ENCODE assay signal across 8 mouse cellular contexts in genomic region chr17:28521920-28522319, GRCm38 (mm10). TPM values are rescaled to one million over a fixed set of nuclear protein-coding genes. Genes with fewer than 3 reads are reported as not detected.
DNase-seq lines count a peak whose midpoint lies in the region; ATAC-seq and TF ChIP-seq lines count a peak whose summit lies in the region.

No protein-coding gene starts in this region.

- no peaks in the 10 kb centered on the region for H3K9me3 ChIP-seq in embryonic facial prominence, embryonic 11.5 days (replicated peaks; ENCODE audit: control insufficient read depth, low read length)
- H3K9me3 ChIP-seq in hindbrain, embryonic 15.5 days = no peaks in the 10 kb centered on the region
- no peaks in the 10 kb centered on the region for H3K9me3 ChIP-seq in midbrain, embryonic 15.5 days

- H3K4me2 ChIP-seq in embryonic facial prominence, embryonic 11.5 days (ENCODE audit: low read depth, low read length) = no peak overlapping the region; the same call in 1 of the 2 replicates
- H3K4me2 ChIP-seq in hindbrain, embryonic 15.5 days = peak overlapping the region; percentile 91
- peak overlapping the region; percentile 82 for H3K4me2 ChIP-seq in midbrain, embryonic 15.5 days

- H3K36me3 ChIP-seq in embryonic facial prominence, embryonic 11.5 days (replicated peaks; ENCODE audit: control insufficient read depth, insufficient read depth, low read depth, low read length) = no peaks in the 10 kb centered on the region
- no peaks in the 10 kb centered on the region for H3K36me3 ChIP-seq in hindbrain, embryonic 15.5 days
- no peaks in the 10 kb centered on the region for H3K36me3 ChIP-seq in midbrain, embryonic 15.5 days (replicated peaks)

- H3K4me3 ChIP-seq in layer of hippocampus, adult 2 months = peak overlapping the region; percentile 84
- H3K4me3 ChIP-seq in embryonic facial prominence, embryonic 11.5 days (ENCODE audit: low read depth, low read length) = peak overlapping the region; percentile 51
- peak overlapping the region; percentile 70 for H3K4me3 ChIP-seq in hindbrain, embryonic 15.5 days
- peak overlapping the region; percentile 59 for H3K4me3 ChIP-seq in midbrain, embryonic 15.5 days

- H3K27ac ChIP-seq in layer of hippocampus, adult 2 months = peak overlapping the region; percentile 100
- no peak overlapping the region for H3K27ac ChIP-seq in embryonic facial prominence, embryonic 11.5 days (replicated peaks; ENCODE audit: low read depth, low read length)
- H3K27ac ChIP-seq in hindbrain, embryonic 15.5 days (replicated peaks) = peak overlapping the region; percentile 96; the same call in 1 of the 2 replicates
- peak overlapping the region; percentile 88 for H3K27ac ChIP-seq in midbrain, embryonic 15.5 days

- DNase-seq in layer of hippocampus, adult 2 months (ENCODE audit: low spot score in 2 of 2) = no peak
- no peak for DNase-seq in layer of hippocampus, postnatal 25 days (ENCODE audit: extremely low spot score in 1 of 2, low spot score in 1 of 2)
- DNase-seq in embryonic facial prominence, embryonic 11.5 days (ENCODE audit: low spot score) = no peak
- no peak for DNase-seq in frontal cortex, postnatal 14 days (ENCODE audit: low spot score in 2 of 2)
- no peak for DNase-seq in layer of hippocampus, adult 9-10 months (ENCODE audit: low spot score)
- no peak for DNase-seq in urinary bladder, postnatal 36 days (ENCODE audit: low spot score in 2 of 2)

- H3K9ac ChIP-seq in embryonic facial prominence, embryonic 11.5 days (replicated peaks; ENCODE audit: low read length) = no peak overlapping the region
- no peak overlapping the region for H3K9ac ChIP-seq in hindbrain, embryonic 15.5 days
- peak overlapping the region; percentile 84; the same call in 1 of the 2 replicates for H3K9ac ChIP-seq in midbrain, embryonic 15.5 days

- peaks cover 4% of the 10 kb centered on the region; the same call in 1 of the 2 replicates for H3K4me1 ChIP-seq in embryonic facial prominence, embryonic 11.5 days (ENCODE audit: control insufficient read depth, insufficient read depth, low read length)
- peaks cover 31% of the 10 kb centered on the region for H3K4me1 ChIP-seq in hindbrain, embryonic 15.5 days (replicated peaks)
- H3K4me1 ChIP-seq in midbrain, embryonic 15.5 days = peaks cover 29% of the 10 kb centered on the region

- no peak for ATAC-seq in embryonic facial prominence, embryonic 11.5 days (replicated peaks; ENCODE audit: insufficient number of reproducible peaks, low FRiP score, low TSS enrichment, low read depth)
- ATAC-seq in hindbrain, embryonic 15.5 days (ENCODE audit: low FRiP score, low read depth) = peak; percentile 1; the same call in 1 of the 2 replicates
- ATAC-seq in midbrain, embryonic 15.5 days (replicated peaks) = peak; percentile 1; the same call in 1 of the 2 replicates

- TF ChIP-seq CTCF in layer of hippocampus, adult 2 months (conservative IDR thresholded peaks at IDR 0.05) = no peak

- H3K27me3 ChIP-seq in embryonic facial prominence, embryonic 11.5 days (ENCODE audit: control insufficient read depth, insufficient read depth, low read length) = no peaks in the 10 kb centered on the region; the same call in 1 of the 2 replicates
- peaks cover 8% of the 10 kb centered on the region for H3K27me3 ChIP-seq in hindbrain, embryonic 15.5 days
- H3K27me3 ChIP-seq in midbrain, embryonic 15.5 days (replicated peaks) = peaks cover 21% of the 10 kb centered on the region; the same call in 1 of the 2 replicates

- 37% methylated on average over 6 of the region's 6 CpGs for WGBS in embryonic facial prominence, embryonic 11.5 days
- WGBS in hindbrain, embryonic 15.5 days = 38% methylated on average over 6 of the region's 6 CpGs
- WGBS in midbrain, embryonic 15.5 days = 45% methylated on average over 6 of the region's 6 CpGs

RNA-seq across cellular contexts. Expression of gene Fkbp5, which starts 4.6 kb away (rescaled TPM):
- total RNA-seq in layer of hippocampus, adult 2 months (2021) = 10 to 100 TPM; 80.8 to 90.5 TPM
- total RNA-seq in layer of hippocampus, postnatal 25 days (2021) = 10 to 100 TPM; 62.5 to 85.0 TPM
- 12.3 and 12.8 TPM in 2 replicates for polyA plus RNA-seq in embryonic facial prominence, embryonic 11.5 days (2014; fragmentation: Nextera tagmentation; extraction: Ambion mirVana)
- polyA plus RNA-seq in hindbrain, embryonic 15.5 days (2015; fragmentation: Nextera tagmentation; extraction: Ambion mirVana) = 31.5 and 32.5 TPM in 2 replicates
- polyA plus RNA-seq in midbrain, embryonic 15.5 days (2015; fragmentation: Nextera tagmentation; extraction: Ambion mirVana) = 37.3 and 39.8 TPM in 2 replicates

RNA-seq across cellular contexts. Expression of gene Armc12, which starts 8.7 kb away (rescaled TPM):
- not detected for total RNA-seq in layer of hippocampus, adult 2 months (2021)
- total RNA-seq in layer of hippocampus, postnatal 25 days (2021) = not detected
- not detected in 2 replicates for polyA plus RNA-seq in embryonic facial prominence, embryonic 11.5 days (2014; fragmentation: Nextera tagmentation; extraction: Ambion mirVana)
- polyA plus RNA-seq in hindbrain, embryonic 15.5 days (2015; fragmentation: Nextera tagmentation; extraction: Ambion mirVana) = not detected in 2 replicates
- not detected in 2 replicates for polyA plus RNA-seq in midbrain, embryonic 15.5 days (2015; fragmentation: Nextera tagmentation; extraction: Ambion mirVana)

RNA-seq across cellular contexts. Expression of gene Clpsl2, which starts 27.3 kb away (rescaled TPM):
- total RNA-seq in layer of hippocampus, adult 2 months (2021) = not detected
- not detected for total RNA-seq in layer of hippocampus, postnatal 25 days (2021)
- polyA plus RNA-seq in embryonic facial prominence, embryonic 11.5 days (2014; fragmentation: Nextera tagmentation; extraction: Ambion mirVana) = not detected in 2 replicates
- polyA plus RNA-seq in hindbrain, embryonic 15.5 days (2015; fragmentation: Nextera tagmentation; extraction: Ambion mirVana) = not detected in 2 replicates
- polyA plus RNA-seq in midbrain, embryonic 15.5 days (2015; fragmentation: Nextera tagmentation; extraction: Ambion mirVana) = not detected in 2 replicates

RNA-seq across cellular contexts. Expression of gene Clps, which starts 38.6 kb away (rescaled TPM):
- total RNA-seq in layer of hippocampus, adult 2 months (2021) = not detected
- not detected for total RNA-seq in layer of hippocampus, postnatal 25 days (2021)
- polyA plus RNA-seq in embryonic facial prominence, embryonic 11.5 days (2014; fragmentation: Nextera tagmentation; extraction: Ambion mirVana) = not detected in 2 replicates
- 0.44 and 0.47 TPM in 2 replicates for polyA plus RNA-seq in hindbrain, embryonic 15.5 days (2015; fragmentation: Nextera tagmentation; extraction: Ambion mirVana)
- 0.36 TPM in 1 of 2 replicates, not detected in the other for polyA plus RNA-seq in midbrain, embryonic 15.5 days (2015; fragmentation: Nextera tagmentation; extraction: Ambion mirVana)

RNA-seq across cellular contexts. Expression of gene Lhfpl5, which starts 53.5 kb away (rescaled TPM):
- 1 to 10 TPM; 3.7 to 5.4 TPM for total RNA-seq in layer of hippocampus, adult 2 months (2021)
- total RNA-seq in layer of hippocampus, postnatal 25 days (2021) = 1 to 10 TPM; 3.6 to 4.0 TPM
- polyA plus RNA-seq in embryonic facial prominence, embryonic 11.5 days (2014; fragmentation: Nextera tagmentation; extraction: Ambion mirVana) = 0.34 TPM in 1 of 2 replicates, not detected in the other
- 16.4 and 16.5 TPM in 2 replicates for polyA plus RNA-seq in hindbrain, embryonic 15.5 days (2015; fragmentation: Nextera tagmentation; extraction: Ambion mirVana)
- polyA plus RNA-seq in midbrain, embryonic 15.5 days (2015; fragmentation: Nextera tagmentation; extraction: Ambion mirVana) = 11.3 and 11.4 TPM in 2 replicates
